11 mouse cellular contexts compared by ENCODE assay signal in the genomic region with DNA sequence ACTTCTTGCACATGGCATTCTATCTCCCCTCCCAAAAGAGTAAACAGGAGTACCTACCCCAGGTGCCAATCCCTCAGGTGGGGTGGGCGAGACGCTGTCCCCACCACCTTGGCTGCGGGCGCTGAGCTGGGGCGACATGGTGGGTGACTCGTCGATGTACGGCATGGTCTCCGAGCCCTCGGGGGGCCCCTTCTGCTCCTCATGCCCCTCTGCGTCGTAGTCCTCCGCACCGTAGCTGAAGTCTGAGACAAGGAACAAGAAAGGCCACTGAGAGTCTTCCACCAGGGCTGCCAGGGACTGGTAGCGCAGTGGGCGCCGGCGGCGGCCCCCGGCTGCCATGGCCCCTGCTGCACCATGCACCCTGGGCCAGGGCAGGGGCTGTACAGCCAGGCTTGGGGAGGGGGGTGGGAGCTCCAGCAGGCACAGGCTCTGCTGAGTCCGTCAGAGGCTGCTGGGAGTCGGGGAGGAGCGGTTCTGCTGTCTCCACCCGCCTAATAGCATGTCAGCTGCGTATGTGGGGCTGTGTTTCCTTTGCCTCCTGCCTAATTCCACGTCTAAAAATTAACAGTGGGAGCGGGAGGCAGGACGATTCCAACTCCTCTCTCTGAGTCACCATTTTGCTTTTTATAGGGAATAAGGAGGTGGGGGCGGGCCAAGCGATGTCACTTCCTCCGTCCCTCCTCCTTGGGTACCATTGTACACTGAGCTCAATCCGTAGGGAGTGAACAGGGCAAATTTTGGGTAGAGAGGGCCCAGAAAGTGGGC.
A peak's percentile ranks its signal among the peaks of the same experiment; 100 is the strongest.
DNase-seq lines count a peak whose midpoint lies in the region; ATAC-seq and TF ChIP-seq lines count a peak whose summit lies in the region.
"Had no signal": no experiment of that assay in that cellular context is flagged by ENCODE, and none has a peak within 500 bp of the region (broad histone marks: within the 10 kb centered on the region; RNA-seq: fewer than 3 reads in every experiment).

No protein-coding gene starts in this region.

- DNase-seq in left cerebral cortex, adult 2 months (ENCODE audit: extremely low spot score in 1 of 2, low spot score in 2 of 2), result peak; percentile 73 to 74
- DNase-seq in left cerebral cortex, postnatal 10 days (ENCODE audit: extremely low spot score in 1 of 2, low spot score in 2 of 2), result no peak
- DNase-seq in left cerebral cortex, postnatal 25 days (ENCODE audit: low spot score in 2 of 2), result peak; percentile 65 to 93
- DNase-seq in right cerebral cortex, postnatal 10 days (ENCODE audit: low spot score in 2 of 2), result peak; percentile 61 to 71
- DNase-seq in natural killer cell, adult 2 months (ENCODE audit: low spot score in 2 of 2), result no peak
- DNase-seq in adrenal gland, adult 18-20 months (ENCODE audit: low spot score in 2 of 2), result no peak
- DNase-seq in lung, postnatal 14 days, result no peak
- DNase-seq: cerebellum, adult 9-11 months; thymus, postnatal 4 days had no signal

- peak overlapping the region; percentile 45 for H3K4me3 ChIP-seq in left cerebral cortex, adult 2 months
- H3K4me3 ChIP-seq in forebrain, embryonic 16.5 days (replicated peaks; ENCODE audit: low read length), result no peak overlapping the region

- no peaks in the 10 kb centered on the region for H3K27me3 ChIP-seq in forebrain, embryonic 16.5 days (replicated peaks; ENCODE audit: control insufficient read depth, insufficient read depth, low read length)

- intact Hi-C loops in left cerebral cortex, adult 2 months (cut with DNase I), result loop anchor here (1.0 kb wide), 1 partner anchor 61 kb away; no protein-coding TSS in a partner anchor
- intact Hi-C loops in left cerebral cortex, postnatal 10 days (cut with DNase I), result loop anchor here (5.0 kb wide), 1 partner anchor 138 kb away; no protein-coding TSS in a partner anchor
- intact Hi-C loops in left cerebral cortex, postnatal 25 days (cut with DNase I), result no loop called here

- H3K27ac ChIP-seq in left cerebral cortex, adult 2 months, result peak overlapping the region; percentile 96
- 0 out of 2 replicates have a peak overlapping the region, but pooled peaks have one; percentile 11 for H3K27ac ChIP-seq in forebrain, embryonic 16.5 days (ENCODE audit: low read length)
- H3K27ac ChIP-seq: macrophage had no signal

- H3K4me2 ChIP-seq in forebrain, embryonic 16.5 days (ENCODE audit: low read length), result no peak overlapping the region

- no peak for TF ChIP-seq CTCF in left cerebral cortex, adult 2 months (IDR thresholded peaks at IDR 0.05)

- 89% methylated on average over 32 of the region's 32 CpGs for WGBS in forebrain, embryonic 16.5 days

- H3K36me3 ChIP-seq in forebrain, embryonic 16.5 days (ENCODE audit: control insufficient read depth, insufficient read depth), result no peaks in the 10 kb centered on the region

- 0 out of 2 replicates have a peak overlapping the region, but pooled peaks have one; percentile 5 for H3K9ac ChIP-seq in forebrain, embryonic 16.5 days (replicated peaks; ENCODE audit: low read depth, low read length)

- H3K9me3 ChIP-seq in forebrain, embryonic 16.5 days (ENCODE audit: control insufficient read depth, low read length), result no peaks in the 10 kb centered on the region

- ATAC-seq in forebrain, embryonic 16.5 days, result no peak

- peaks cover 31% of the 10 kb centered on the region for H3K4me1 ChIP-seq in forebrain, embryonic 16.5 days (replicated peaks; ENCODE audit: control insufficient read depth, insufficient read depth, low read length)

Comparison
In these comparisons a context has a peak if more than half of its experiments do, and no peak if none do; other contexts are left out.
1. DNase-seq: peak in left cerebral cortex, adult 2 months (2 of 2), left cerebral cortex, postnatal 25 days (2 of 2) and right cerebral cortex, postnatal 10 days (2 of 2); none in left cerebral cortex, postnatal 10 days (0 of 2), natural killer cell, adult 2 months (0 of 2), adrenal gland, adult 18-20 months (0 of 2) and lung, postnatal 14 days (single experiment).